Mouse (Mus musculus): ENCODE measurements around the gene Olfr380.

The Olfr380 gene

DNA sequence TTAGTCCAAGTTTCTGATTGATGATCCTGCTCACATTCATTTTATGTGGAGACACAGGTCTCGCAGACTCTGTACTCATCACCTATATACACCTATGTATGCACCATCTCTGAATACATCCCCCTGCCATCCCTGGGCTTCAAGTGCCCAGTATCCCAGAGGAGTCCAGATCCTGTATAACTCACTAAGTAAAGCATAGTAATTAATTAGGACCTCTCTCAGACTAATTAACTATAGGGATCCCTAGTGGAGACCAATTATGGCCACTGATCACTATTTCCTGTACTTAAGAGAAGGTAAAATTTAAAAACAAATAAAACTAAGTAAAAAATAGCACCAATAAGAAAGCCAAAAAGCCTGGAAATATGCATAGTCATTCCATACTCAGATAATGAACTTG lies at the start of gene Olfr380:
Gene Olfr380 (minus strand): TSS at position 101 of the 400 bp plus-strand sequence.
- DNase-seq, result no peak

DNA sequence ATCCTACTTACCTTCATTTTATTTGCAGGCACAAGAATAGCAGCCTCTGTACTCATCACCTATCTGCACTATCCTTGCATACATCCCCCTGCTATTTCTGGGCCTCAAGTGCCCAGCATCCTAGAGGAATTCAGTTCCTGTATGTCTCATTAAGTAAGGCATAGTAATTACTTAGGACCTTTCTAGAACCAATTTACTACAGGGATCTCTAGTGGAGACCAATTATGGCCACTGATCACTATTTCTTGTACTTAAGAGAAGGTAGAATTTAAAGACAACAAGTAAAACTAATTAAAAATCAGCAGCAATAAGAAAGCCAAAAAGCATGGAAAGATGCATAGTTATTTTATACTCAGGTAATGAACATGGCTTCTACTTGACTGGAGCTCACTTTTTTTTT lies 34.2 kb upstream of the Olfr380 start, which contains the start of gene Olfr381:
Gene Olfr381 (minus strand): TSS at position 101 of the 400 bp plus-strand sequence.
- DNase-seq, result no peak

DNA sequence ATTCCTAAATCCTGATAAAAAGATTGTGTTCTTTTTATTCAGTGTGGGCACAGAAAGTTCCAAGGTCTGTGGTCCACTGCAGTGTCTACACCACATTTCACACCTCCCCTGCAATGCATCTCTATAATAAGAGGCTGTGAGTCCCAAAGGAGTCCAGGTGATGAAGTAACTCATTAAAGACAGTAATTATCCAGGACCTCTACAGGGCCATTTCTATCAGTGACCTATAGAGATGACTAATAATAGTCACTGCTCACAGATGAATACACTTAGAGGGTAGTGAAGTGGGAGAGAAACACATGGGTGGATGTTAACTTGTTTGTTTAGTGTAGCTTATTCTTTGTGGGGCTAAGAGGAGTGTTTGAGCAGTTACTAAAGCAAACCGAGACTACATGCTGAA lies 28.9 kb downstream of the Olfr380 start, which contains the start of gene Olfr378:
Gene Olfr378 (minus strand): TSS at position 101 of the 400 bp plus-strand sequence.
- no peak for DNase-seq

All from cerebellum, adult 9-11 months (tissue).